Mouse (Mus musculus) CD4-positive, CD25-positive, alpha-beta regulatory T cell, adult 4 months (primary cell): ENCODE results near the gene Adam19. TPM values are rescaled to one million over a fixed set of nuclear protein-coding genes. Genes with fewer than 3 reads are reported as not detected.
"Not testable (repeated sequence)": the region's sequence is repeated elsewhere in the genome, so short reads cannot be mapped to it uniquely, and the experiment has no call there.

Experiments used
- ATAC-seq: one replicate; pipeline ENCODE4 v1.8.0; 2017
- polyA plus RNA-seq, 2 experiments: library from polyadenylated mRNA; unstranded; fragments of 100-300 nt; shearing (Covaris generic); gene quantifications; one replicate each; pipeline ENCODE4 v1.2.1; 2017

The Adam19 gene
- polyA plus RNA-seq: 10 to 100 TPM; 60.6 to 85.0 TPM

DNA sequence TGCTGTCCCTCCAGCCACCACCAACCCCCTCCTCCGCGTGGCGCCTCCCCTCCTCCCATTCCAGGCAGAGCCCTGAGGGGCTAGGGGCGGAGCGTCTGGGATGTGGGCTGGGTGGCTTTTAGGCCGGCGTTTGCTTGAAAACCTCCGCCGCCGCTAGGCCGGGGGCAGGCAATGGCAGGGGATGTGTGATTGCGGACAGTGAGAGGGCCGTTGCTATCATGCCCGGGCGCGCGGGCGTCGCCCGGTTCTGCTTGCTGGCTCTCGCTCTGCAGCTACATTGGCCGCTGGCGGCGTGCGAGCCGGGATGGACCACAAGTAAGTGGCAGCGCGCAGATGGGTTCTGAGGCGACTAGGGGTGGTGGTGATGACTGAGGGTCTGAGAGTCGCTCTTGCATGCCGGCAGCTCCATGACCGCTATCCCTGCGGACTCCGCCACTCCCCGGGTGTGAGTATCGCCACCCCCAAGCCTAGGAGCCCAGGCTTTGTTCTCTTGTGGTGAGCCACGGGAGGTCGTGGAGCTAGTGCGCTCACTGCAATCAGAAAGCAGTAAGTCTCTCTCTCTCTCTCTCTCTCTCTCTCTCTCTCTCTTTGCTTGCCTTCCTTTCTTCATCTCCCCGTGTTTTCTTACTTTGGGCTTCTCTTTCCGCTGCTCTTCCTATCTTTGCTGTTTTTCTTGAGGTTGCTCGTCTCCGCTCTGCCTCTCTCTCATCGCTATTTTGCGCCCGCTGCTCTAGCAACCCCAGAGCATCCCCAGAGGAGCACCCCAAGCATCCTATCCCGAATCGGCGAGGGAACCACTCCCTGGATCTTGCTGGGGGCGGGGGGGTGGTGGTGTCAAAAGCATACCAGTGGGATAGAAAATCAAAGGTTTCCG lies at the start of gene Adam19:
Gene Adam19, plus strand, starts transcription at position 97 of the 874 bp plus-strand sequence.
- peak; percentile 30 for ATAC-seq

GRCm38 (mm10) chr11:46016061-46016460 lies 39.7 kb upstream of the Adam19 start:
- ATAC-seq: no peak

DNA sequence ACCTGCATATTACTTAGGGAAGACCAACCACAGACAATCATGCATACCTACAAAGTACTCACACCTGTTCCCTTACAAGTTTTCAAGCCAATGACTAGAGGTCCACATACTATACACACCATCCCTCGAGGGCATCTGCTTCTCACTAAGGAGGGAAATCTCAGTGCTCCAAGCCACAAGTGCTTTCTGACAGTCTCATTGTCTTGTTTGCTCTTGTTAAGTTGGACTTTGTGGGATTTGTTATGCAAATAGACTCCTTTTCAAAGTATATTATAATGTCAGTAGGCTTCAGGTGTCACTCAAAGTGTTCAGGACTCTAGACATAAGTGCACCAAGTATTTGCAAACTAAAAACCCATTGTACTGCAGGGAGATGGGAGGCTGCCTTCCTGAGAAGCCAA lies 35.5 kb upstream of the Adam19 start:
- no peak for ATAC-seq

- ATAC-seq: no peak
These were observed 33.9 kb upstream of the Adam19 start for GRCm38 (mm10) chr11:46021850-46022249.

DNA sequence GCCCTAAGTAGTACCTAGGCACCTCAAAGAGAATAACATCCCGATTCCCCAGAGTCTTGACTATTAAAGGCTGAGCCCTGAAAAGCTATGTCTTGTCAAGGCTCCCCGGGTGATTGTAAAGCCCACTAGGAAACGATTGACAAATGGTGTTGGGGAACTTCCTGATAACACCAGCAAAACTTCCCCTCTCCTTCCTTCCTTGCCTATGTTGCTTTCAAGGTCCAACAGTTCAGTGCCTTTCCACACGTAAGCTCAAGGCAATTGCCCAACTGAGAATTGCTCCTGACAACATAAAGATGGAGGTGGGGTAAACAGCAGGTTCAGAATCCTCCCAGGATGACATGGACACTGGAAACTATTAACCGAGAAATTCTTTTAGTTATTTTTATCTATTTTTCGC lies 32.8 kb upstream of the Adam19 start:
- ATAC-seq: no peak

DNA sequence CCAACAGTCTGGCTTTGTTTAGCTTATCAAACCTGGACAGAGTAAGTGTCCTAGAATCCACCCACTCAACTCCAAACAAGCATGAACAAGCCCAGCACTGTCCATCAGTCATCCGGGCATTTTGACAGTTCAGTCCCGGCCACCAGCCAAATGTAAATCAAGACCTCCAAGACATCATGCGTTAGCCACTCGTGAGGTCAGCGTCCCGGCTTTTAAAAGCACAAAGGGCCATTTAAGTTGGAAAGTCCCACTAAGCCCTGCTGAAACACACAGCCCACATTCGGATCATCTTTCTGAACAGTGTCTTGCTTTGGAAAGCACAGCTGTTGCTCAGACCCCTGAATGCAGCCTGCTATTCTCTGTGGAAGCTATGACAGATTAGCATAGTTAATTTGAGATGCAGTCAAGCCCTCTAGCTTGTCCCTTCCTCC lies 29.8 kb upstream of the Adam19 start:
- no peak for ATAC-seq

- ATAC-seq: no peak
These were observed 27.6 kb upstream of the Adam19 start for GRCm38 (mm10) chr11:46027952-46028814.

DNA sequence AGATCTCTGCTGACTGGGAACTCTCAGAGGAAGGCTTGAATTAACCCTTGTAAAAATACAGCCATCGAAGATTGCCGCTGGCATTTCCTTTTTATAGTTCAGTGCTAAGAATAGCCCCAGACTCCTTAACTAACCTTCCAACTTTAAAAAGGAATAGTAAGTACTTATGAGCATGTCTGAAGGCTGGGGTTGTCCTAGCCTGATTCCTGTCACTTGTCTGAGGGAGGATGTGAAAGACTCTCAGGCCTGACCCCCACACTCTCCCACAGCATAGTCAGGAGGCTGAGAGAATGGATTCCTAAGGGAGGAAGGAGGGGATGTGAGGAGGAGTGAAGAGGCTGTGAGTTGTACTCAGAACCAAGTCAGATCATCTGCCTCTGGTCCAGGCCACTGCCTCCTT lies 26.3 kb upstream of the Adam19 start:
- ATAC-seq: no peak

DNA sequence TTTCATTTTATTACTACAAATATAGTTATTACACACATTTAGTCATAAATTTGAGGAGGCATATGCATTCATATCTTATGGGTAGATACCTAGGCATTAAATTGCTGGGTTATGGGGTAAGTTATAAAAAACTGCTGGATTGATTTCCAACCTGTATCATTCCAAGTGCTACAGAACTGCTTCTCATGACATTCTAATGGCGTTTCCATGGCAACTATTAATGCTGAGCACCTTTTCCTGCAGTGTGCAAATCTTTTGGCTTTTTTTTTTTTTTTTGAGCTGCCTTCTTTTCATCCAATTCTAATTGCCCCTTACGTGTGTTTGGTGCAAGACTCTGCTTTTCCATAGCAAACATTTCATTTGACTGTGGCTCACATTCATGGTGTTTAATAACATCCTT lies 25.8 kb upstream of the Adam19 start:
- ATAC-seq: no peak

GRCm38 (mm10) chr11:46031470-46031869 lies 24.3 kb upstream of the Adam19 start:
- ATAC-seq: peak; percentile 43

GRCm38 (mm10) chr11:46032956-46033355 lies 22.8 kb upstream of the Adam19 start:
- no peak for ATAC-seq

GRCm38 (mm10) chr11:46036374-46036773 lies 19.4 kb upstream of the Adam19 start:
- no peak for ATAC-seq

DNA sequence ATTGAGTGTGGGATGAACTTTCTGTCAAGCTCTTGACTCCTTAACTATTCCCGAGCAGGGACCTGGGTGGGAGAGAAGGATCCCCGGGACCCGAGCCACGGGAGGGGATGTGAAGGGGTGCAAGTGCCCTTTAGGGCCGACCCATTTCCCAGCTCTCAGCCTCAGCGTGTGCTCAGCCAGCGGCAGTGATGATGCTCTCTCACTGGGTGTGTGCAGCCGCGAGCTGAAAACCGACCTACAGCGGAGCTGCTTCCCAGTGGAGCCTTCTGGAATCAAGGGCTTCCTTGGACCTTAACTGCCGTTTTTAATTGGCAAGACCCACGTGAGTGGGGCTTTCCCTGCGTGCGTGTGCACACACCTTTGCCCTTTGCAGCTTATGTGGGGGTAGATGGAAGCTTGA lies 16.9 kb upstream of the Adam19 start:
- ATAC-seq: peak; percentile 26

DNA sequence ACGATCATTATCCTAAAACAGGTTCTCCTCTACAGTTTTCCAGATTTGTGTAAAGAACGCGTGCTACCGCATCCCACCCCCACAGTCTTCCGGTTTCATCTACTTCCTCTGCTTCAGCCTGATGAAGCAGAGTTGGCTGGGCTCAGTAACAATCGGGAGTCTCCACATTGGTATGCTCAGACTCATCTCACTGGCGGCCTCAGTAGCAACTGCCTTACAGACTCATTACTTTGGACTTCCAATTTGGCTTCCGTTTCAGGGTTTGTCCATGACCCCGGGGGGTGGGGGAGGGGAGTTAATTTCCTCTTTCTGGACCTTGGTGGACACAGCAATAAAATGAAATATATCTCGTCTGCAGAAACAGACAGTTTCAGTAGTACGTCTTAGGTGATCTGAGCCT lies 16.5 kb upstream of the Adam19 start:
- ATAC-seq: peak; percentile 65

GRCm38 (mm10) chr11:46040841-46041556 lies 14.8 kb upstream of the Adam19 start:
- ATAC-seq: no peak

GRCm38 (mm10) chr11:46041607-46042267 lies 14.1 kb upstream of the Adam19 start:
- ATAC-seq: no peak

- ATAC-seq: no peak
These were observed 11.0 kb upstream of the Adam19 start for GRCm38 (mm10) chr11:46044781-46045180.

DNA sequence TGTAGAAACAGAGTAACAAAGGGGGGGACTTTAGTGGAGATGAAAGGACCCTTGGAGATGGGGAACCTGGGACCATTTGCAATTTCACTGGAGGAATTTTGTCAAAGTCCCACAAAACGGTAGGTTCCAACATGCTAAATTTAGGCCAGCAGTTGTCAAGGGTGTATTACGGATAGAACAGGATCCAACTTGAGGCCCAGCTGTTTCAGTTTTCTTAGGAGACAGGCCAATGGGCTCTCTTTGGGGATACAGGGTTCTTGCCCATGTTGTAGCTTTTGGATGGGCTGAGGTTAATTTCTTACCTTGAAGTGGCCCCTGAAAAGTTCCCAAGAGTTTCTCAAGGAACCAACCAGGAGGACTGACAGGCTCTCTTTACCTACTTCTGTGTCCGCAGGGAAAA lies 8.5 kb upstream of the Adam19 start:
- no peak for ATAC-seq

DNA sequence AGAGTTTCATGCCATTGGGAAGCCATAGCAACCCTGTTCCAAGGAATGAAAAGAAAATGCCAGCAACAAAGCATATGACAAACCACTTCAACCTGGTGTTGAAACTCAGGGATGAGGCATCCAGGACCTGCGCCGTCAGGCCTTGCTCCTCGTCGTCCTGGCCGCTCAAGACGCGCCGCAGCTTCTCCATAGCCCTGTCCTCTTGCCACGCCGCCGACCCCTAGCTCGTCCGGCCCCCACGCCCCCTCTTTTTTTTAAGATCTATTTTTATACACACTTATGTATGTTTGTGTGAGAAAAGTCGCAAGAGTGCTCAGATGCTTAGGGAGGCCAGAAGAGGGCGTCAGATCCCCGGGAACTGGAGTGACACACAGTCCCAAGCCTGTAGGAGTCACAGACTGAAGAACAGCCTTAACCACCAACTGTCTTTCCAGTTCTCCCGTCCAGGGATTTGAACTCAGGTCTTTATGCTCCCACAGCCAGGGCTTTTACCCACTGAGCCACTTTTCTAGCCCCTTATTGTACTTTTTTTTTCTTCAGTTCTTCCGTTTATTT lies 3.6 kb upstream of the Adam19 start, which contains the start of gene Gm12166:
Gene Gm12166, minus strand, starts transcription at position 217 of the 555 bp plus-strand sequence.
- ATAC-seq: peak; percentile 45

GRCm38 (mm10) chr11:46053457-46053856 lies 2.3 kb upstream of the Adam19 start:
- not testable (repeated sequence) for ATAC-seq

DNA sequence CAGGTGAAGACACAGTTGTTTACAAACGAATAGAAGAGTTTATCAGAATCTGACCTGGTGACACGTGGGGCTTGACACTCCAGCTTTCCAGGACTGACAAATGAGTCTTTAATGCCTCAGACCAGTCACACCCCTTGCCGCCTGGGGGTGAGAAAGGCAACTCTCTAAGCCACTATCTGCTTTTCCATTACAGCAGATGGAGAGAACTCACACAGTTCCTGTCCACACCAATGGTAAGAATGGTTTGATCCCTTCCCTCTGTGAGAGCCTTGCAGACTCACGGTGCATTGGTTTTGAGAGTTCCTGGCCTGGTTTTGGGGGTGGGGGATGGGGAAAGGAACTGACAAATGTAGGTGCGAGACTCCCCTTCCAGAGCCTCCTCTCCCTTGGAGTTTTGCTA lies 1.5 kb upstream of the Adam19 start:
- no peak for ATAC-seq
